Mouse (Mus musculus): ENCODE data around the gene Tpd52l1.
"Not testable (repeated sequence)": the region's sequence is repeated elsewhere in the genome, so short reads cannot be mapped to it uniquely, and the experiment has no call there.

Tpd52l1 gene

GRCm38 (mm10) chr10:31445291-31446124 is at the start of gene Tpd52l1:
Tpd52l1 (minus strand) TSS chr10:31445958.
- DNase-seq: peak; percentile 86

- no peak for DNase-seq
Observed at GRCm38 (mm10) chr10:31494296-31494695, 48.5 kb upstream of the Tpd52l1 start.

GRCm38 (mm10) chr10:31467043-31467898 is 21.5 kb upstream of the Tpd52l1 start:
- DNase-seq: no peak

- no peak for DNase-seq
Observed at GRCm38 (mm10) chr10:31465840-31466541, 20.2 kb upstream of the Tpd52l1 start.

GRCm38 (mm10) chr10:31465424-31465823 is 19.7 kb upstream of the Tpd52l1 start:
- no peak for DNase-seq

- DNase-seq: no peak
Observed at GRCm38 (mm10) chr10:31463044-31463443, 17.3 kb upstream of the Tpd52l1 start.

GRCm38 (mm10) chr10:31456806-31457205 is 11.0 kb upstream of the Tpd52l1 start:
- DNase-seq: no peak

GRCm38 (mm10) chr10:31447083-31447482 is 1.3 kb upstream of the Tpd52l1 start:
- no peak for DNase-seq

GRCm38 (mm10) chr10:31444206-31444605 is 1.6 kb downstream of the Tpd52l1 start:
- DNase-seq: no peak

GRCm38 (mm10) chr10:31441491-31441890 is 4.3 kb downstream of the Tpd52l1 start:
- no peak for DNase-seq

GRCm38 (mm10) chr10:31436047-31436446 is 9.7 kb downstream of the Tpd52l1 start:
- DNase-seq: no peak

- DNase-seq: no peak
Observed at GRCm38 (mm10) chr10:31417956-31418355, 27.8 kb downstream of the Tpd52l1 start.

- no peak for DNase-seq
Observed at GRCm38 (mm10) chr10:31392990-31393389, 52.8 kb downstream of the Tpd52l1 start.

- no peak for DNase-seq
Observed at GRCm38 (mm10) chr10:31390777-31391395, 54.9 kb downstream of the Tpd52l1 start.

GRCm38 (mm10) chr10:31388566-31388965 is 57.2 kb downstream of the Tpd52l1 start:
- not testable (repeated sequence) for DNase-seq

- not testable (repeated sequence) for DNase-seq
Observed at GRCm38 (mm10) chr10:31370200-31370599, 75.6 kb downstream of the Tpd52l1 start.

GRCm38 (mm10) chr10:31359749-31360148 is 86.0 kb downstream of the Tpd52l1 start:
- no peak for DNase-seq

- no peak for DNase-seq
Observed at GRCm38 (mm10) chr10:31354886-31355461, 90.8 kb downstream of the Tpd52l1 start.

- no peak for DNase-seq
Observed at GRCm38 (mm10) chr10:31354141-31354540, 91.6 kb downstream of the Tpd52l1 start.

GRCm38 (mm10) chr10:31352845-31353427 is 92.8 kb downstream of the Tpd52l1 start:
- DNase-seq: no peak

- DNase-seq: no peak
Observed at GRCm38 (mm10) chr10:31351056-31351455, 94.7 kb downstream of the Tpd52l1 start.

GRCm38 (mm10) chr10:31346401-31346800 is 99.4 kb downstream of the Tpd52l1 start:
- DNase-seq: peak; percentile 11
